Mouse (Mus musculus): Measurements from ENCODE around the gene Clcnkb.

Clcnkb gene

GRCm38 (mm10) chr4:141415924-141416323 is at the start of gene Clcnkb:
Gene Clcnkb, minus strand, starts transcription at chr4:141416014.
- DNase-seq (ENCODE audit: low read depth), result no peak

- no peak for DNase-seq (ENCODE audit: low read depth)
These were observed 48.9 kb upstream of the Clcnkb start for GRCm38 (mm10) chr4:141464722-141465121.

- DNase-seq (ENCODE audit: low read depth), result no peak
These were observed 47.7 kb upstream of the Clcnkb start for GRCm38 (mm10) chr4:141463472-141463871.

GRCm38 (mm10) chr4:141461576-141461975 is 45.8 kb upstream of the Clcnkb start:
- DNase-seq (ENCODE audit: low read depth), result no peak

GRCm38 (mm10) chr4:141461088-141461487 is 45.3 kb upstream of the Clcnkb start:
- no peak for DNase-seq (ENCODE audit: low read depth)

GRCm38 (mm10) chr4:141460481-141460880 is 44.7 kb upstream of the Clcnkb start:
- no peak for DNase-seq (ENCODE audit: low read depth)

- no peak for DNase-seq (ENCODE audit: low read depth)
These were observed 44.0 kb upstream of the Clcnkb start for GRCm38 (mm10) chr4:141459766-141460165.

- DNase-seq (ENCODE audit: low read depth), result no peak
These were observed 43.1 kb upstream of the Clcnkb start for GRCm38 (mm10) chr4:141458888-141459287.

- DNase-seq (ENCODE audit: low read depth), result no peak
These were observed 42.4 kb upstream of the Clcnkb start for GRCm38 (mm10) chr4:141458236-141458635.

GRCm38 (mm10) chr4:141456193-141456938 is 40.6 kb upstream of the Clcnkb start:
- DNase-seq (ENCODE audit: low read depth), result no peak

GRCm38 (mm10) chr4:141455526-141455925 is 39.7 kb upstream of the Clcnkb start:
- no peak for DNase-seq (ENCODE audit: low read depth)

- peak; percentile 87 for DNase-seq (ENCODE audit: low read depth)
These were observed 39.0 kb upstream of the Clcnkb start for GRCm38 (mm10) chr4:141454581-141455350.

- no peak for DNase-seq (ENCODE audit: low read depth)
These were observed 36.2 kb upstream of the Clcnkb start for GRCm38 (mm10) chr4:141451916-141452450.

GRCm38 (mm10) chr4:141451251-141451650 is 35.4 kb upstream of the Clcnkb start:
- DNase-seq (ENCODE audit: low read depth), result no peak

- DNase-seq (ENCODE audit: low read depth), result peak; percentile 55
These were observed 30.4 kb upstream of the Clcnkb start for GRCm38 (mm10) chr4:141446211-141446610.

- DNase-seq (ENCODE audit: low read depth), result peak; percentile 83
These were observed 29.5 kb upstream of the Clcnkb start for GRCm38 (mm10) chr4:141445328-141445720.

GRCm38 (mm10) chr4:141444451-141445327 is 28.9 kb upstream of the Clcnkb start, which contains the start of gene Zbtb17:
Gene Zbtb17, plus strand, starts transcription at chr4:141444654.
- peak; percentile 94 for DNase-seq (ENCODE audit: low read depth)

GRCm38 (mm10) chr4:141443641-141444429 is 28.0 kb upstream of the Clcnkb start:
- peak; percentile 33 for DNase-seq (ENCODE audit: low read depth)

- no peak for DNase-seq (ENCODE audit: low read depth)
These were observed 25.1 kb upstream of the Clcnkb start for GRCm38 (mm10) chr4:141440877-141441276.

GRCm38 (mm10) chr4:141439083-141439803 is 23.4 kb upstream of the Clcnkb start:
- no peak for DNase-seq (ENCODE audit: low read depth)

Data from induced T-regulatory cell, adult 2 months (primary cell).